Mouse (Mus musculus) heart, adult 9 months (tissue): ENCODE results near the gene Otoa.

Experiments used
- DNase-seq, 2 experiments: peaks; one replicate each; pipeline ENCODE4 v3.0.0; 2022; ENCODE audit warnings: low spot score in 2 of 2

Gene Otoa

GRCm38 (mm10) chr7:121082949-121083513, 1.6 kb downstream of the Otoa start:
- DNase-seq, result no peak

GRCm38 (mm10) chr7:121084840-121085453, 3.5 kb downstream of the Otoa start:
- DNase-seq, result peak in 1 of 2 experiments; percentile 14

- DNase-seq, result peak; percentile 34 to 35
These were observed 4.0 kb downstream of the Otoa start for GRCm38 (mm10) chr7:121085500-121085899.

GRCm38 (mm10) chr7:121088745-121089144, 7.3 kb downstream of the Otoa start:
- no peak for DNase-seq

GRCm38 (mm10) chr7:121090748-121091147, 9.3 kb downstream of the Otoa start:
- DNase-seq, result no peak

GRCm38 (mm10) chr7:121093026-121093425, 11.6 kb downstream of the Otoa start:
- no peak for DNase-seq

- no peak for DNase-seq
These were observed 17.4 kb downstream of the Otoa start for GRCm38 (mm10) chr7:121098614-121099389.

GRCm38 (mm10) chr7:121107851-121108250, 26.4 kb downstream of the Otoa start:
- DNase-seq, result peak; percentile 65 to 81

- DNase-seq, result peak; percentile 13 to 27
These were observed 29.9 kb downstream of the Otoa start for GRCm38 (mm10) chr7:121111321-121111720.

- no peak for DNase-seq
These were observed 30.3 kb downstream of the Otoa start for GRCm38 (mm10) chr7:121111762-121112161.

GRCm38 (mm10) chr7:121120143-121120818, 38.8 kb downstream of the Otoa start:
- DNase-seq, result peak; percentile 80 to 83

GRCm38 (mm10) chr7:121130837-121131236, 49.4 kb downstream of the Otoa start:
- DNase-seq, result no peak

- DNase-seq, result no peak
These were observed 59.8 kb downstream of the Otoa start for GRCm38 (mm10) chr7:121141274-121141673.

- no peak for DNase-seq
These were observed 69.2 kb downstream of the Otoa start for GRCm38 (mm10) chr7:121150662-121151061.

- no peak for DNase-seq
These were observed 70.7 kb downstream of the Otoa start for GRCm38 (mm10) chr7:121152186-121152585.

- DNase-seq, result no peak
These were observed 84.2 kb downstream of the Otoa start for GRCm38 (mm10) chr7:121165616-121166015.

GRCm38 (mm10) chr7:121171888-121172287, 90.4 kb downstream of the Otoa start:
- no peak for DNase-seq

GRCm38 (mm10) chr7:121187201-121187786, 105.8 kb downstream of the Otoa start:
- no peak for DNase-seq

- DNase-seq, result no peak
These were observed 107.5 kb downstream of the Otoa start for GRCm38 (mm10) chr7:121188976-121189375.

- no peak for DNase-seq
These were observed 117.5 kb downstream of the Otoa start for GRCm38 (mm10) chr7:121198933-121199332.

GRCm38 (mm10) chr7:121211804-121212203, 130.4 kb downstream of the Otoa start:
- no peak for DNase-seq
